Mouse (Mus musculus) kidney, adult 11 months (tissue): ENCODE measurements at regions not wholly inside any gene's neighbourhood (a gene's known extent, or its start where the extent isn't known, plus 50 kb on each side); places are given as distances from the start of the nearest gene placed in this dataset.

Experiments used
- DNase-seq: peaks from one replicate; pipeline ENCODE4 v3.0.0; 2022

DNA sequence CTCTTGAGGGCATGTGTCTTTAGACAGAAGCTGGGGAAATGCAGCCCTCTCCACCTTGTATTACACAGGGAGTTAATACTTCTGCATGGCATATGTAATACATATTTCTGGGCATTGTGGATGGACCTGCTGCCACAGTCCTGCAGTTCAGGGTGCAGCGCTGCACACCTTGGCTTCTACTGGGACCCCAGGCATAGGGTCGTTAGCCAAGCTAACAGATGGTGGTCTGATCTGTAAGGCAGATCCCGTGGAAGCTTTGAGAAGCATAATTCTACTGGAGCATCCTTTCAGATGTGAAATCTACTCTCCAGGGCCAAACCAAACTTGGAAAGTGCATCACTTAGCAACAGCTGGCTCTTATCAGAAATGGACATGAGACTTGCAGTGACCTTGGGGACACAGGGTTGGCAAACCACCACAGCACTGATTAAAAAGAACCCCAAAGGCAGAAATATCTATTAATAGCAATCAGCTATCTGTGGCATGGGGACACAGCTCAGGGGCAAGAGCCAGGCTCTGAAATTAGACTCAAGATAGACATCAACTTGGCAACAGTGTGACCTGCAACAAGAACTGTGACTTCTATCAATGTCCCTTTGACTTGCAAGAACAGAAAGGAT, 155.0 kb downstream of the Drd1 start:
- peak; percentile 21 for DNase-seq

DNA sequence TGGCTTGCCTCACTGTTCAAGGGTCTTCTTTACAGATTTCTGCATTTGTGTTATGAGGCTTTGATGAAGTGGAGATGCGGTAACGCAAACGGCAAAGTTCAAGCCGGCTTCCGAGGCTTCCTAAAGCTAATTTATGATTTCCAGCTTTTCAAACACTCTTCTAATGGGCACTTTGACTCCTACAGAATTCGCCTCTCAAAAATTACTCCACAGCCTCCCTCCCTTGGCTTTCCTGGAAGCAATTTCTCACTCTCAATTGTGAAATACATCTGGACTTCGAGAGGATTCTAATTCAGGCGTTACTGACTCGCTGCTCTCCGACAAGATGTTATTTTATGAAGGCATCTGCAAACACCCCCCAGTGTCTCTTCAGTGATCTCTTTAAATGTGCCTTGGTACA, 157.2 kb downstream of the Drd1 start:
- no peak for DNase-seq

DNA sequence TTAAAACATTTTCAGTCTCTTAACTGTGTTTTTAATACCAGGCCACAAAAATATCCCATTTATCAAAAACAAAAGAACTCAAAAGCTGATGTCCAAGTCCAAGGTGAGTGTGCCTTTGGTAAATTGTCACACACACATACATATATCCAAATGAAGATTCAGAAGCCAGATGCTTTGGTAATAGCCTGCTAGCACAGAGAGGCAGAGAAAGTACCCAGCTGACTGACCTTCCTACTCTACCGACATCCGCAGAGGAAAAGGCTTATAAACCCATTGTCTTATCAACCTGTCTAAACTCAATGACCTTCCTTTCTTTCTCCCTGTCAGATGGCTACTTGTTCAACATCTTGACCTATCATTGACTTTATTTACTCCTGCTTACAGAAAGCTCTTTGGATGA, 158.3 kb downstream of the Drd1 start:
- DNase-seq, result no peak

DNA sequence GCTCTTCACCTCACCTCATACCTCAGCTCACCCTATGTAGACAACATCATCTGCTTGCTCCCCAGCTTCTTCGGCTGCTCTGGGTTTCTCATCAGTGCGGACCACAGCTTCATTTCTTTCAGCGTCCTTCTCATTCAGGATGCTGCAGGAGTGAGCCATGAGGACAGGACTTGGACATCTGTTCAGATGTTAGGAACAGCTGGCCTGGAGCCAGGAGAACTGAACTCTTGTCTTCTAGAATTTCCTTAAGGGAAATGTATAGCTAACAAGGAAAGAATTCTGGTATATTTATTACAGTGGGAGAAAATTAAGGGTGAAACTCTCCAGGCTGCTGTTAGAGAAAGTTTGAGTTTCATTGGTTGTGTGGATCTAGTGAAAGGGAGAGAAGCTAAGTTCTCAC, 167.1 kb downstream of the Drd1 start:
- DNase-seq, result no peak

DNA sequence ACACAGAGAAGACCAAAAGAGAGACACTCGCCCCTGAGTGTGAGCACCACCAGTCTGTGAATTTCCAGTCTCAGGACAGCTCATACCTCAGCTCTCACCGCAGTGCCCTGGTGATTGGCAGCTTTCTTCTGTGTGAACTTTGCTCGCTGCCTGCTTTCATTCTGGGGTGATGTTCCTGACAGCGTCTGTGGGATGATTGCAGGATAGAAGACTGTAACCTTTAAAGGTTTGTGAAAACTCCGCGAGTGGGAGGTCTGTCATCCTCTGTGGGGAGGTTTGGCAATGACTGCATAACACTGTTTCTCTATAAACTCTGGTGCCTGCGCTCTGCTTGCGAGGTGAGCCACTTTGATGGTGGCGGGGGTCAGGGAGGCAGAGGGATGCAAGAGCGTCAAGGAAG, 169.7 kb downstream of the Drd1 start:
- DNase-seq, result no peak

DNA sequence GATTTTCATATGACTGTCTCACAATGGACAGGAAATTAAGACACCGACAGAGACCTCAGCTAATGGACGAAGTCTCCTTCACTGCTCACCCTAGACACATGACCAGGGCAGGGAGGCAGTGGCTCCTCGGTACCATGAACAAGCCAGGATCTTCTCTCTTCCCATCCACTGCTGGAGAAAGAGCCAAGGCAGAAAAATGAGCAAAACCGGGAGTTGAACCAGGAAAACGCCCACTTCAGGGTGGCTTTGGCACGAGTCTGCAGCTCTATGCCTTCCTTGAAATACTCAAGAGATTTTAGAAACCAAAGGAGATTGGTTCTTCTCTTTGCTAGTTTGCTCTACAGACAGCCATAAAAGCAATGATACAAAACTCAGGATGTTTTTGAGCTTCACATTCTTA, 172.3 kb downstream of the Drd1 start:
- no peak for DNase-seq

DNA sequence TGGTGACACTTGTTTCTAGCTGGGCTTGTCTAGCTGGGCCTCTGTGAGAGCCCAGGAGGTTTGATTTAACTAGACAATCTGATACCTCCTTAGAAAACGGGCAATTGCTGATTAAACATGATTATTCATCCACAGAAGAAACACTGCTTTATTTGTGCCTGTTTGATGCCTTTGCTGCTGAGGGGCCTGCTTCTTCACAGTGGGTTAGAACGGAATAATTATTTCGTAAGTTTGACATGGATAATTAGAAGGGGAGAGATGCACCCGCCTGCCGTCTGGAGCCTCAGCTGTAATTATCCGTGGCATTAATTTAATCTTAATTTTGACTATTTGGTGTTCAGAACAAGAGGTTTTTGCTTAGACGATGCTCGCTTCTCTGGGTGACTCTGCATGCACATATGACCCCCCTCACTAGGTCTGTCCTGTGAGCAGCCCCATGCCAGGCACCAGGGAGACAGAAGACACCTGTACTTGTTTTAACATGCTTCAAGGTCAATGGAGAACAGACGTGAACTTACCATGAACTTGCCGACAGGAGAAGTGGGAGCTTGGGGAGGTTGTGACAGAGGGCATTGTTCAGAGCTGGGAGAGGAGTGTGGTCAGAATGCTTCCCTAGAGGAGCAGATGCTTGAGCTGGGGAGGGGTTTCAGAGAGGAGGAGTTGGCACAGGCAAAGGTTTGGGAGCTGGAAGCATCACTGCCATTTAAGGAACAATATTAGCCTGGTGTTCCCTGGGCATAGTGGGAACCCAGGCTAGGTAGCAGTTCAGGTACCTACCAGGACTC, 174.8 kb downstream of the Drd1 start:
- DNase-seq, result no peak

DNA sequence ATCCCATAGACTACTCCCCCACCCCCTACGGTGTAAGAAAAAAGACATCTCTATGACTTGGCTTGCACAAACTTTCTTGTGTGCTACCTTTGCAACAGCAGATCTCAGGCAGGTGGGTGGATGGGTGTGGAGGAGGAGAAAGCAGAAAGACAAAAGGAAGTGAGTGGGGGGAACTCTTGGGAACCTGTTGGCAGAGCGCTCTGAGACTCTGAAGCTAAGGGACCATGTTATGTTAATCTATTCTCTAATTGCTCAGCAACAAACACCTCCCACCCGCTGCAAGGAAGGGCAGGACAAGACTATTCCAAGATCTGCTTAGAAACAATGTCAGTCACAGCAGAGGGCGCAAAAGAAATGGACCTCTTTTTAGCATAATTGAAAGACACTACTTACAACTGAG, 180.0 kb downstream of the Drd1 start:
- DNase-seq, result no peak

DNA sequence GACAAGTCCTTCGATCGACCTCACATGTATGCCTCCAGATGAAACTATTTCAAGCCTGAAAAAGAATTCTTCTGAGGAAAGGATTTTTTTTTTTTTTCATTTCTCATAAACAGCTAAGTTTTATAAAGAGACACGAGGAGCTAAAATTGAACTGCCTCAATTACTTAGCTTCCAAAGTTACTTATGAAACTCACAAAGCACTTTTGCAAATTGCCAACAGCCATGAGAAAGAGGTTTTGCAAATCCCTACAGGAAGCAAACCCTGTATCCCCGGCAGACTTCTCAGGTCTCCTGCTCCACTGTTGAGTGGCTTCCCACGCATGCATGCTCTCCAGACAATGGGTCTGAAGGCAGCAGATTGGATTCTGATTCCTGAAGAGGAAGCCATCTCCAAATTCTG, 190.2 kb downstream of the Drd1 start:
- DNase-seq, result no peak

DNA sequence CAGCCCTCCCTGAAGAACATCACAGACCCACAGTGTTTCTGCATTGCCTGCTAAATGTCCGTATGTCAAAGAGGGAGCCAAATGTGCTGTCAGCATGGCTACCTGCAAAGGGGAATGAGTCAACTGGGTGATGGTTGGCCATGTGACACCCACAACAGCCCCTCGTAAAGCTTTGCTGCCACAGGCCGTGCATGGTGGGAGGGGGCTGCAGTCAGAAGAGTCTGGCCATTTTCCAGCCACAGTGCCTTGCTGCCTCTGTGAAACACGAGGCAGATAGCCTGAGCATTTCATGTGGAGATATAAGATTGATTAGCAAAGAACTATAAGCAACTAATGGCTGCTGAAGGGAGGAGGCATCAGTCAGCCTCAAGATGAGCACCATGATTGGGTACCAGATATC, 193.2 kb downstream of the Drd1 start:
- no peak for DNase-seq

DNA sequence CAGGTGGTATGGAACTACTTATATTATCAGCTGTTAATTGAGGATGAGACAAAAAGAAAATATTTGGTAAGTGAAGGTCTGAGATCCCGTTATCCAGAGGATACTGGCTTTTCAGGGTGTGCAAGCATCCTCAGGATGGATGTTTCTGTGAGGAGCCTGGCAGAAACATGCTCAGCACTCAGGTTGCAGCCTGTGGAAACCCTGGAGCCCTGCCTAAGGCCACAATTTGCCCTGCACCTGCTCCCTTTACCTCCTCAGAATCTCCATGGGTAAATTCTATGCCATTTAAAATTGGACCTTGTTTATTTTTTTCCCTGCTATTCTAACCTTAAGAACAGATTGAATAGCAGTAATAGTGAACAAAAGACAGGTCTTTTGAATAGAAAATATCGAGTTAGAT, 201.3 kb downstream of the Drd1 start:
- DNase-seq, result no peak

DNA sequence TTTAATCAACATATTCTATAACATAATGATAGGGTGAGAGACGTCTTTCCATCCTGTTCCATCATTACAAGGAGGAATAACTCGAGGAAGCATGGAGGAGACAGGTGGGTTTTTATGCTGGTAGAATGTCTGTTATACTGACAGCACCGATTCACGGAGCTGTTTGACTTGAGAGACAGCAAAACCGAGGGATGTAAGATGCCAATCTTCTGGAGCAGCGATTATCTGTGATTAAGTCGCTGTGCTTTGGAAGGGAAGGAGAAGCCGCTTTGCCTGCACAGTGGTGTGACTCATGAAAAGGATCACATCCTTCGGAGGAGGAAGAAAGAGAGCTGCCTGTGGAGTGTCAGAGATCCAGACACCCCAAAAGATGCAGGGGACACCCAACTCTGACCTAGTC, 205.4 kb downstream of the Drd1 start:
- no peak for DNase-seq

DNA sequence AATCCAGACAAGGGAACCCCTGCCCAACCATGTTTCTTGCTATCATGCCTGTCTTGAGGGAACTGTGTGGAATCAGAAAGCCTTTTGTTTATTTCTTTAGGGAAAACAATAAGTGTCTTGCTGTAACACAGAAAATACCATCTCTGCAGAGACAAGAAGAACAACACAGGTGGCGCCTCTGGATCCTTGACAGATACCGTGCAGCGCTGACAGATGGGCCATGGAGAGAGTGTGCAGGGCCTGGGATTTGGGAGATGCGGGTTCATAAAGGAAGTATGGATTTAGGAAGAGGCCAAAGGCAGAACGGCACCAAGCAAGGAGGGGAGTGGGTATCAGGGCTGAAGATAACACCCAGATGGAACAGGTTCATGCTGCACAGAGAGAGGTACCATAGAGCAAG, 209.3 kb downstream of the Drd1 start:
- no peak for DNase-seq

DNA sequence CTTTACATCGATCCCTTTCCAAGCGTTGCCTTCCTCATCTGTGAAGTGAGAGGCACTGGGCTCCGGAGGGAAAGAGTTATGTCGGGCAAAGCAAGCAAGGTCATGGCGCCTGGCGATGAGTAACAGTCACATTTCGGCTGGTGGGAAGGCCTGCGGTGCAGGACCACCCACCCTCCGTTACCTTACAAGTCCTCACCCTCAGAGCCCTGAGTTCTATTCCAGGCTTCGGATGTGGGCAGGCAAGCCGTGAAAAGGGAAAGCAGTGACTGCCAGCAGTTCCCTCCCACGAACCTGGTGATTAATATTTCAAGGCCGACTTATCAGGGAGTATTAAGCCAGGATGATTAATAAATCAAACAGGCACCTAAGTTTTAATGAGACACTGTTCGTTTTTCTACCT, 209.7 kb downstream of the Drd1 start:
- DNase-seq, result no peak

DNA sequence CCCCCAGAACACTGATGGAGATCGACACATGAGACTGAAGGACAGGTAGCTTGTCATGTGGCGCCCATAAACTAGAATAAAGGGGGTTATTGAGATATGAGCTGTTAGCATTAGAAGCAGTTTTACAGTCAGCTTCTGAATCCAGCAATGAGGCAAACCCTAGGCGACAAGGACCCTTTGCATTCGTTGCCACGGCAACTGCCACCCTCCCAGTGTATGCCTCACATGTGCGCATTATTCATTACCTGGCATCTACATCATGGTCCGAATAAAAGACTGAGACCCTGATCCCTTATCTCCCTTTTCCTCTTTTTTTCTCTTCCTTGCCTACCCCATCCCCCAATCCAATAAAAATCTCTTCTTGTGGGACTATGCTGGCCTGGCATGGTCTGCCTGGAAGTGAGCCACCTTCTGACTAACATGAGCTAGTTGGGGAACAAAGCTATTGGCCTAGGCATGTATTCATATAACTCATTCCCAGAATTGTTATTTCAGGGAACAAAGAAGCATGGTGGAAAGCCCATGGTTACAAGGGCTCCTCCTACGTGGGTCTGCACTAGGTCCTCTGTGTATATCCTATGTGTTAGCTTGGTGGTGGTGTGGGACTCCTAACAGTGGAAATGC, 229.4 kb downstream of the Drd1 start:
- no peak for DNase-seq

DNA sequence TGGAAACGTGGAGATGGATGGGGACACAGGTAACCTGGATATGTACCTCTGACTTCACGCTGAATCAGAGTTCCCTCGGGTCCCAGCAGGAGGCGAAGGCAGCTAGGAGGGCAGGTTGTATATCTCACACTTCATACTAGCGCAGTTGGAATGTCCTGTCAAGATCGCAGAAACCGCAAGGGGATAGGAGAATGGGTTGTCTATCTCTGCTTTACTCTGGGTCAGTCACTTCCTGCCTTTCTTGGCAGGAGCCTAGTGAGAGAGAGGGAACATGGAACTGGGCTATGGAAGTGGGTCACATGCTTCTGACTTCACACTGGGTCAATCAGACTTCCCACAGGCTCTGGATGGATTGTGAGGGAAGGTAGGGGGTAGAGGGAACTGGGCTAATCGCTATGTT, 233.4 kb downstream of the Drd1 start:
- DNase-seq, result no peak

DNA sequence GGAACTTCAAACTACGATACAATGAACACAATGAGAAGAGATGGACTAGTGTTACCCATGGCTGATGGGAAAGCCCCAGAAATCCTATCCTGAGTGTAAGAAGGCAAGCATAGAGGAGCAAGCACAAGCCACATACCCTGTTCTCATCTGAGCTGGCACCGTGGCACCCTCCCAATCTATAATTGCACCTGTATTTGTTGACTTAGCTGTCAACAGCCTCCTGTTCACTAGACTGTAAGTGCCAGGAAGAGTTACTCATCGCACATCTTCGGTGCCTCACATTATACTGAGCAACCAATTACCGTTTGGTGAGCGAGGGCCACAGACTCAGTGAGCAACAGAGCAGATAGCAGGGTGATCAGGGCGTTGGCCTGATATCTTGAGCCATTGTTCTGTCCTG, 239.9 kb downstream of the Drd1 start:
- DNase-seq, result no peak

DNA sequence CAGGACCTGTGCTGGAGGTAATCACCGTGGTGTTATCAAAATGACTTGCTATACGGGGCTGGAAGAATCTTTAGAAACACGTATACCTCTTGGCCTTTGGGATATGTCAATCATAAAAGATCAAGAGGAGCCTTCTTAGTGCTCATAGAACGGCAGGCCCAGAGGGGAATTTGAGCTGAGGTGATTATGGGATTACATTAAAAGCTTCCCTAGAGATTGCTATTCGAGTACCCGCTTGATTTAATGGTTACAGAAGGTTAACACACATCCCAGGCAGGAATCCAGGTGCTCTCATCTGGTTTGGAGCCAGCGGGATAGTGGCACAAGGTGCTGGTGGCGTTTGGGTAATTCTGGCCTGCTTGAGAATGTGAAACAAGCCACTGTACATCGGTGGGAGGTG, 241.4 kb downstream of the Drd1 start:
- peak; percentile 17 for DNase-seq

DNA sequence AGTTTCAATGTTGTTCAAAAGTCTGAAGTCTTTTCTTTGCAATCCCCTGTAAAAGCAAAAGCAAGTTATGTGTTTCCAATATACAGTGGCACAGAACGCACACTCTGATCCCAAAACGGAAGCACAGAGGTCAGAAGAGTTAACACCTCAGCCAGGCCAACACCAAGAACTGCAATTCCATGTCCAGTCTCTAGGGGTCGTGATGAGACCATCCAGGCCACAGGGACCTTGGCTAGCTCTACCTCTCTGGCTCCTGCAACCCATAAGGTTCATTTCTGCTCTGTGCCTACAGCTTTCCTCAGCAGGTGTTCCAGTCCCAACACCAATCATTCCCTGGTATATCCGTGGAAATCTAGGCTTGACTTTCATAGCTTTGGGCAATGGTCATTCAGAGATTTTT, 243.6 kb downstream of the Drd1 start:
- peak; percentile 18 for DNase-seq

DNA sequence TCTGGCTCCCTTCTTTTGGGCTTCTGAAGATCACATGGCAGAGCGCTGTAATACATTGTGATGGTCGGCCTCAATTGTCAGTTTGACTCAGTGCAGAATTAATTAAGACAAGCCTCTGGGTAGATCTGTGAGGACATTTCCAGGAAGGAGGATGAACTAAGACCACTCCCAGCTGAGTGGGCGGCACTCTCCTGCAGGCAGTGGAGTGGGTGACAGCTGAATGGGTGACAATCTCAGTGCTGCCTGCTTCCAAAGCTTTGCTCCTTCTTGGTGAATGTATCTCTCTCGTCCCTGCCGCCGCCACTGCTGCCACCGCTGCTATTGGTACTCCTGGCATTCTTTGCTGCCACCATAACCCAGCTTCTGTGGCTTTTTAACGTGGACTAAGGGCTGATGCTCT, 244.4 kb downstream of the Drd1 start:
- DNase-seq, result no peak

DNA sequence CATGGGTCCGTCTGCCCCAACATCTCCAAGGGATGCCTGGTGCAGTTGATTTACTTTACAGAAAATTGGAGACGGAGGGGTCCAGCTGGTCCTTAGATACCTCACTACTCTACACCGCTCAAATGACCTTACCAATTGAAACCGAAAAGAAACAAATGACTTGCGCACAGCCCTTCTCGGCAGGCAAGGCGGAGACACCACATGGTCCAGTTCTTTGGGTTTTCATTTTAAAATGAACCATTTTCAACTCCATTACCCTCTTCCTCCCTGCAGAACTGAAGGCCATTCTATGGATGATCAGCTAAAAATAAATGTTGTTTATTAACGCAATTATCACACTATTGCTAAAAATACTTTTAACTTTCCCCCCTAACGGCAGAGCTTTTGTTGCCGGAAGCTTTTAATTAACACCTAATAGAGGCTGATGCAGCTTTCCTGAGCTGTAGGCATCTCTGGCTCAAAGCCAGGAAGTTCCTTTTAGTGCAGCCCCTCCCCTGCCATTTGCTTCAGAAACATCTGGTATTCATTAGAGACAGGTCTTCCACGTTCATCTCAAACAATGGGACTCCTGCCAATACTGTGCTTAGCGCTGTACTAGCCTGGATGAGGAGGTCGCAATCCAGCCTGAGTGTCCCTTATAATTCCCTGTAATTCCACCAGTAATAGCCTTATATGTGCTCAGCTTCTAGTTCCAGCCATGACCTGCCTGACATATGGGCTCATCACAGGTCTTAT, 247.5 kb downstream of the Drd1 start:
- DNase-seq, result no peak

DNA sequence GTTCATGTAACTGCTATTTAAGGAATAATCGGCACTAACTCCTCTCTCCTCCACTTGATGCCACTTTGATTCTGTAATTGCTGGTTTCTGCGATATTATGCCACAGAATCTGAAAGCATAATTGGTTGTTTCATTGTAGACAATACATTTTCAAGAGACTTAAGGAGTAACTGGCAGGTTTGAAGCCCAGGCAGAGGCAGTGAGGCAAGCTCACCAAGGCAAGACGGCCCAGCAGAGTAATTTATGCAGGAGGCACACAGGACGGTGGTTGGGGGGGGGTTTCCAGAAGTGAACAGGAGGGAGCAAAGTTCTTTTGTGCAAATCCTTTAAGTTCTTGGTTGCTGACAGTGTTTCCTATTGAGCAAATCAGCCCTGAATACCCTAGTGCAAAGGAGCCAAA, 249.6 kb downstream of the Drd1 start:
- DNase-seq, result no peak

DNA sequence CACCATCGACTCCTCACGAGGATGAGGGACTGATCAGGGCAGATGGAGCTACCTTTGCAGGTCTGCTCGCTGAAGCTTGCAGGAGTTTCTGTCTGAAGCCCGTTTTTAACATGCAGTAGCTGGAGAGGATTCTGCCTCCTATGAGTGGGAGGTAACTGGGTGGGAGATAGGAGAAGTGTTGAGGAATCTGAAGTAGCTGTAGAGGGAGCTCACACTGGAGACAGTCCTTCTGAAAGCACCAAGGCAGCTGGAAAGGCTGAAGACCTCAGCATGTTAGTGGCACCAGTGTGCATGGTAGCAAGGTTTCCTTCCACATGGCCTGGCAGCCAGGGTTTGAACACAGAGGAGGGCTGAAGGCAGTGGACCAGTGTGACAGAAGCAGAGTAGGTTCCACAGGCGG, 254.5 kb downstream of the Drd1 start:
- DNase-seq, result no peak

DNA sequence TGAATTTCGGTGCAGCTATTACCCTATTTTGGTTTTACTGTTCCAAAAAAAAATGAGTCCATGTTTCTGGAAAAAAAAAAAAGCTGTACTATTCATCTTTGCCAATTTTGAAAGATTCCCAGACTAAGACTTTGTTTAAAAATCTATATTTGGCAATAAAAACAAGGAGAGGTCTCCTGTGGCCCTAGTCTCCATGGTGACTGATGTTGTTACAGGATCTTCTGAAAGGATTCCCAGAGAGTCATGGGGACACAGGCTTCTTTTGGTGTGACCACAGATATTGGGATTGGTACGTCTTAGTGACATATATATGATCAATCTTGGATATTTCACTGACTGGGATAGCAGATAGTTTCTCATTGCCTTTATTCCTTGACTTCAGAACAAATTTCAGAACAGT, 266.7 kb downstream of the Drd1 start:
- DNase-seq, result no peak
